In the genomic region with DNA sequence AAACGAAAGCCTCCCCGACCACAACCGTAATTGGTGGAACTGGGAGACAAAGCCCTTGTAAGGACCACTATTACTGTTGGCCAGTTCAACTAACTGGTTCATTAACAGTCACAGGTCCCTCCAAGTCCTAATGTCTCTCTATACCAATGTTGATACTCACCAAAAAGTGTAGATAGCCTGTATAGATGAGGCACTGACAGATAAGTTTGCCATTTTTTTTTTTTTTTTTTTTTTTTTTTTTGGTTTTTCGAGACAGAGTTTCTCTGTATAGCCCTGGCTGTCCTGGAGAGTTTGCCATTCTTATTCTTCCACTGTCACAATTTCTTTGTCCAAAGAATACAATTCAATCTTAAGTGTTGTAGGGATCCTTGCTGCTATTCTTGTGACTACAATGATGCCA, we compare ENCODE assay signal across 38 mouse cellular contexts. TPM values are rescaled to one million over a fixed set of nuclear protein-coding genes. Genes with fewer than 3 reads are reported as not detected.
"Had no signal": no experiment of that assay in that cellular context is flagged by ENCODE, and none has a peak within 500 bp of the region (broad histone marks: within the 10 kb centered on the region; RNA-seq: fewer than 3 reads in every experiment).

No protein-coding gene starts in this region.

- H3K9me3 ChIP-seq: heart, embryonic 12.5 days; heart, embryonic 13.5 days; heart, embryonic 15.5 days; hindbrain, embryonic 10.5 days; hindbrain, embryonic 12.5 days; hindbrain, embryonic 13.5 days; hindbrain, embryonic 15.5 days; intestine, embryonic 15.5 days; kidney, embryonic 15.5 days had no signal

- H3K27ac ChIP-seq: heart, embryonic 13.5 days; heart, embryonic 15.5 days; hindbrain, embryonic 10.5 days; hindbrain, embryonic 12.5 days; hindbrain, embryonic 13.5 days; hindbrain, embryonic 14.5 days; hindbrain, embryonic 15.5 days; hindbrain, postnatal 0 days; intestine, embryonic 15.5 days; kidney, embryonic 15.5 days; kidney, postnatal 0 days; layer of hippocampus, adult 2 months; left cerebral cortex, adult 2 months had no signal

- H3K27me3 ChIP-seq: heart, embryonic 12.5 days; heart, embryonic 13.5 days; heart, embryonic 15.5 days; hindbrain, embryonic 12.5 days; hindbrain, embryonic 13.5 days; hindbrain, embryonic 15.5 days; intestine, embryonic 15.5 days; kidney, embryonic 15.5 days had no signal

- H3K4me3 ChIP-seq: heart, embryonic 12.5 days; heart, embryonic 13.5 days; heart, embryonic 15.5 days; hindbrain, embryonic 10.5 days; hindbrain, embryonic 12.5 days; hindbrain, embryonic 13.5 days; hindbrain, embryonic 15.5 days; intestine, embryonic 15.5 days; kidney, embryonic 15.5 days; layer of hippocampus, adult 2 months; left cerebral cortex, adult 2 months had no signal

- DNase-seq: heart, postnatal 10 days; heart, postnatal 14 days; heart, postnatal 36 days; heart, postnatal 4 days; kidney, adult 11 months; kidney, adult 18-20 months; kidney, adult 2 months; kidney, adult 8-10 months; kidney, adult 9 months; kidney, postnatal 10 days; kidney, postnatal 14 days; kidney, postnatal 25 days; kidney, postnatal 36 days; kidney, postnatal 4 days; layer of hippocampus, adult 9-11 months; layer of hippocampus, postnatal 36 days had no signal

- H3K4me2 ChIP-seq: heart, embryonic 11.5 days; heart, embryonic 12.5 days; heart, embryonic 13.5 days; heart, embryonic 15.5 days; hindbrain, embryonic 12.5 days; hindbrain, embryonic 13.5 days; hindbrain, embryonic 14.5 days; hindbrain, embryonic 15.5 days; intestine, embryonic 15.5 days; kidney, embryonic 15.5 days had no signal

- H3K36me3 ChIP-seq: heart, embryonic 12.5 days; heart, embryonic 13.5 days; heart, embryonic 15.5 days; hindbrain, embryonic 10.5 days; hindbrain, embryonic 12.5 days; hindbrain, embryonic 13.5 days; hindbrain, embryonic 15.5 days; intestine, embryonic 15.5 days; kidney, embryonic 15.5 days had no signal

- ATAC-seq: hindbrain, embryonic 16.5 days; hindbrain, postnatal 0 days; inflammation-experienced regulatory T-cells, adult 6 months; intestine, embryonic 15.5 days; intestine, embryonic 16.5 days; intestine, postnatal 0 days had no signal

- H3K4me1 ChIP-seq: heart, embryonic 12.5 days; heart, embryonic 13.5 days; heart, embryonic 15.5 days; hindbrain, embryonic 10.5 days; hindbrain, embryonic 12.5 days; hindbrain, embryonic 13.5 days; hindbrain, embryonic 15.5 days; intestine, embryonic 15.5 days; kidney, embryonic 15.5 days had no signal

- H3K9ac ChIP-seq: heart, embryonic 12.5 days; heart, embryonic 13.5 days; heart, embryonic 15.5 days; hindbrain, embryonic 12.5 days; hindbrain, embryonic 13.5 days; hindbrain, embryonic 14.5 days; hindbrain, embryonic 15.5 days; intestine, embryonic 15.5 days; kidney, embryonic 15.5 days had no signal

RNA-seq across cellular contexts. Expression of a gene that starts 7.8 kb away (rescaled TPM):
- total RNA-seq: hindbrain, postnatal 0 days; left cerebral cortex, adult 18-20 months; left cerebral cortex, adult 2 months had no signal
- polyA plus RNA-seq: kidney, adult 2 months; large intestine, adult 2 months had no signal

RNA-seq across cellular contexts. Expression of a gene that starts 47.8 kb away (rescaled TPM):
- total RNA-seq: hematopoietic stem cell, adult 5-6 weeks had no signal
